Mouse (Mus musculus) monocyte, adult 5-6 weeks (primary cell): ENCODE measurements around the gene Ccl25. TPM values are rescaled to one million over a fixed set of nuclear protein-coding genes. Genes with fewer than 3 reads are reported as not detected.
"Not testable (repeated sequence)": the region's sequence is repeated elsewhere in the genome, so short reads cannot be mapped to it uniquely, and the experiment has no call there.

Experiments
- ATAC-seq: fragments of 153-309, 156-312 bp; replicated peaks from 2 replicates; pipeline ENCODE4 v1.8.0; 2017; ENCODE audit warnings: mild to moderate bottlenecking; ENCODE audit not compliant: low TSS enrichment, insufficient number of reproducible peaks, severe bottlenecking, poor library complexity, low FRiP score
- total RNA-seq: library from RNA; stranded (forward); fragments of 200-1000, 200-491, 200-594 nt; gene quantifications from 3 replicates; pipeline ENCODE4 v1.2.3, GENCODE M21; 2017

The Ccl25 gene
- total RNA-seq, 1 experiment from 2014 or later: 9.8 TPM

DNA sequence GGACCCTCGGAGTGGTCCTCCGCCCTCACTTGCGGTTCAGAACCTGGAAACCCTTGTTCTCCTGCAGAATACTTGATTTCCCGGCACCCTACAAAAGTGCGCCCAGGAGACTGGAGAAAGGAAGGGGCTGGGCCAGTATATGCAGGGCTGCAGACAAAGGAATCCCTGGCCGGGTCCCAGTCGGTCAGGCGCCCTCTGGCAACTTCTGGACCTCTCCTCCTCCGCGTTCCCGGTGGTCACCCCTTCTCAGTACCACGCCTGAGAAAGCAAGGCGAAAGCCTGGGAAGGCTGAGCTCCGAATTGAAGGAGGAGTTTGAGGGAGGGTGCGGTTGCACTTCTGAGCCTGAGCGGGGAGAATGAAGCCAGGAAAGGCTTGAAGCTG, 79.9 kb downstream of the Ccl25 start:
- ATAC-seq: no peak

DNA sequence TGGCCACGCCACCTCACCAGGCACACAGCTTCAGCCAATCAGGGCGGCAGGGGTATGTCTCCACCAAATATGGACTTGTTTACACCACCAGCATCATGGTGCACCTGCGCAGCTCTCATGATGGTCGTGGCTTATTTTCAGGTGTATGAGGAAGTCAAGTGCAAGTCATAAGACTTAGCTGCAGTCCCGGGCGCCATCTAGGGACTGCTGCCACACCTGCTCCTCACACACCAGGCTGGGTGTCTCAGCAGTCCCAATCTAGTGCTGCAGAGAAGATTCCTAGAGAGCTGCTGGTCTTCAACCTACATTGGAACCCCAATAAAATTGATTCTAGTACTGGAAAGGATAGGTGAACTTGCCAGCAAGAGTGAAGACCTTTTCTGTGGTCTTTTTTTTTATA, 83.4 kb downstream of the Ccl25 start:
- not testable (repeated sequence) for ATAC-seq

Other genes with a start within 250 kb of the Ccl25 start
- not detected in 3 replicates for gene Cd209f, start 219.4 kb upstream of the Ccl25 start, total RNA-seq
- gene Cd209g, start 191.1 kb upstream of the Ccl25 start, total RNA-seq: not detected in 3 replicates
- gene Evi5l, start 158.6 kb upstream of the Ccl25 start, total RNA-seq: 3.0 to 14.6 TPM (median 7.6 TPM) in 3 replicates
- 0.19 TPM in 1 of 3 replicates, not detected in the others for gene Prr36, start 107.8 kb upstream of the Ccl25 start, total RNA-seq
- 0.11 to 0.19 TPM in 2 of 3 replicates, not detected in the other for gene Lrrc8e, start 98.4 kb upstream of the Ccl25 start, total RNA-seq
- 42.6 to 60.0 TPM (median 43.3 TPM) in 3 replicates for gene Map2k7, start 86.5 kb upstream of the Ccl25 start, total RNA-seq
- gene Gm49320, start 86.3 kb upstream of the Ccl25 start, total RNA-seq: not detected in 3 replicates
- gene Tgfbr3l, start 77.0 kb upstream of the Ccl25 start, total RNA-seq: 0.95 to 1.8 TPM (median 0.97 TPM) in 3 replicates
- 4.6 to 7.5 TPM (median 6.2 TPM) in 3 replicates for gene Snapc2, start 72.1 kb upstream of the Ccl25 start, total RNA-seq
- 0.29 to 1.5 TPM in 2 of 3 replicates, not detected in the other for gene Ctxn1, start 65.9 kb upstream of the Ccl25 start, total RNA-seq
- gene Timm44, start 49.3 kb upstream of the Ccl25 start, total RNA-seq: 55.0 to 89.8 TPM (median 63.5 TPM) in 3 replicates
- gene Elavl1, start 203 bp downstream of the Ccl25 start, total RNA-seq: 44.2 to 65.5 TPM (median 46.9 TPM) in 3 replicates
- gene Cers4, start 167.8 kb downstream of the Ccl25 start, total RNA-seq: 7.1 to 13.9 TPM (median 10.2 TPM) in 3 replicates